In genomic region chr11:36106639-36107038, GRCm38 (mm10) we compare ENCODE assay signal across 9 mouse cellular contexts.
DNase-seq lines count a peak whose midpoint lies in the region; ATAC-seq and TF ChIP-seq lines count a peak whose summit lies in the region.
"Had no signal": no experiment of that assay in that cellular context is flagged by ENCODE, and none has a peak within 500 bp of the region (broad histone marks: within the 10 kb centered on the region; RNA-seq: fewer than 3 reads in every experiment).

No protein-coding gene starts in this region.

- no peaks in the 10 kb centered on the region for H3K9me3 ChIP-seq in forebrain, embryonic 11.5 days (ENCODE audit: control insufficient read depth, low read length)
- H3K9me3 ChIP-seq in midbrain, embryonic 11.5 days (ENCODE audit: control insufficient read depth, low read length), result no peaks in the 10 kb centered on the region
- no peaks in the 10 kb centered on the region for H3K9me3 ChIP-seq in stomach, postnatal 0 days (ENCODE audit: control insufficient read depth, low read length)

- no peak for TF ChIP-seq CTCF in stomach, postnatal 0 days (IDR thresholded peaks at IDR 0.05; ENCODE audit: low read depth)

- peak; percentile 72 for ATAC-seq in forebrain, embryonic 11.5 days (replicated peaks; ENCODE audit: low FRiP score)
- ATAC-seq in midbrain, embryonic 11.5 days (ENCODE audit: low FRiP score), result peak; percentile 81
- no peak for ATAC-seq in stomach, postnatal 0 days (ENCODE audit: low FRiP score, low TSS enrichment)

- H3K27ac ChIP-seq in forebrain, embryonic 11.5 days (ENCODE audit: low read depth, low read length), result peak overlapping the region; percentile 55; the same call in 1 of the 2 replicates
- peak overlapping the region; percentile 59; the same call in 1 of the 2 replicates for H3K27ac ChIP-seq in midbrain, embryonic 11.5 days (ENCODE audit: low read depth, low read length)
- H3K27ac ChIP-seq in stomach, postnatal 0 days (replicated peaks), result no peak overlapping the region

- no peak overlapping the region for H3K4me3 ChIP-seq in forebrain, embryonic 11.5 days (ENCODE audit: low read depth, low read length)
- H3K4me3 ChIP-seq in midbrain, embryonic 11.5 days (ENCODE audit: low read depth, low read length), result no peak overlapping the region
- H3K4me3 ChIP-seq in stomach, postnatal 0 days (ENCODE audit: low read depth, low read length), result no peak overlapping the region

- WGBS in forebrain, embryonic 11.5 days, result 27% methylated on average over 10 of the region's 10 CpGs
- WGBS in midbrain, embryonic 11.5 days, result 31% methylated on average over 10 of the region's 10 CpGs
- 47% methylated on average over 10 of the region's 10 CpGs for WGBS in stomach, postnatal 0 days

- H3K4me2 ChIP-seq in forebrain, embryonic 11.5 days (ENCODE audit: low read depth, low read length, severe bottlenecking), result no peak overlapping the region
- no peak overlapping the region for H3K4me2 ChIP-seq in midbrain, embryonic 11.5 days
- no peak overlapping the region for H3K4me2 ChIP-seq in stomach, postnatal 0 days (replicated peaks; ENCODE audit: low read depth)

- H3K36me3 ChIP-seq in forebrain, embryonic 11.5 days (ENCODE audit: control insufficient read depth, insufficient read depth, low read length), result no peaks in the 10 kb centered on the region
- no peaks in the 10 kb centered on the region for H3K36me3 ChIP-seq in midbrain, embryonic 11.5 days (ENCODE audit: control insufficient read depth, insufficient read depth, low read length)
- H3K36me3 ChIP-seq in stomach, postnatal 0 days (ENCODE audit: control insufficient read depth, insufficient read depth, low read length), result no peaks in the 10 kb centered on the region

- TF ChIP-seq EP300 in stomach, postnatal 0 days (optimal IDR thresholded peaks at IDR 0.05), result no peak

- peaks cover 21% of the 10 kb centered on the region for H3K4me1 ChIP-seq in forebrain, embryonic 11.5 days (replicated peaks; ENCODE audit: control insufficient read depth, insufficient read depth, low read length)
- H3K4me1 ChIP-seq in midbrain, embryonic 11.5 days (ENCODE audit: control insufficient read depth, insufficient read depth, low read length), result peaks cover 33% of the 10 kb centered on the region
- H3K4me1 ChIP-seq in stomach, postnatal 0 days (replicated peaks; ENCODE audit: control insufficient read depth, insufficient read depth), result no peaks in the 10 kb centered on the region

- H3K9ac ChIP-seq in forebrain, embryonic 11.5 days (ENCODE audit: low read length), result no peak overlapping the region
- peak overlapping the region; percentile 5; the same call in 1 of the 2 replicates for H3K9ac ChIP-seq in midbrain, embryonic 11.5 days (ENCODE audit: low read length)
- no peak overlapping the region for H3K9ac ChIP-seq in stomach, postnatal 0 days (ENCODE audit: low read length)

- H3K27me3 ChIP-seq in forebrain, embryonic 11.5 days (ENCODE audit: control insufficient read depth, insufficient read depth, low read length), result no peaks in the 10 kb centered on the region
- H3K27me3 ChIP-seq in midbrain, embryonic 11.5 days (ENCODE audit: control insufficient read depth, insufficient read depth, low read length), result no peaks in the 10 kb centered on the region
- H3K27me3 ChIP-seq in stomach, postnatal 0 days (ENCODE audit: control insufficient read depth, insufficient read depth, low read length), result no peaks in the 10 kb centered on the region

- intact Hi-C loops in heart, postnatal 25 days (cut with DNase I), result no loop called here

- peak; percentile 25 for DNase-seq in right cerebral cortex, adult 18-20 months
- DNase-seq in right cerebral cortex, postnatal 4 days, result no peak
- DNase-seq in forebrain, embryonic 11.5 days (ENCODE audit: low spot score), result peak; percentile 64
- DNase-seq in midbrain, embryonic 11.5 days (ENCODE audit: low spot score, missing footprints), result no peak
- peak; percentile 13 for DNase-seq in stomach, postnatal 0 days (ENCODE audit: low spot score)
- DNase-seq in testis, postnatal 10 days (ENCODE audit: low spot score), result no peak
- DNase-seq in thymus, postnatal 4 days, result no peak
- no peak for DNase-seq in heart, postnatal 25 days (ENCODE audit: low spot score)
- DNase-seq: cerebellum, adult 11-12 months had no signal

Comparison
In these comparisons a context has a peak if more than half of its experiments do, and no peak if none do; other contexts are left out.
1. DNase-seq: peak in right cerebral cortex, adult 18-20 months (single experiment), forebrain, embryonic 11.5 days (single experiment) and stomach, postnatal 0 days (single experiment); none in right cerebral cortex, postnatal 4 days (single experiment), midbrain, embryonic 11.5 days (single experiment), testis, postnatal 10 days (single experiment), thymus, postnatal 4 days (single experiment) and heart, postnatal 25 days (single experiment).